Mouse (Mus musculus): ENCODE data around the gene Brd7. TPM values are rescaled to one million over a fixed set of nuclear protein-coding genes. Genes with fewer than 3 reads are reported as not detected.
A peak's percentile ranks its signal among the peaks of the same experiment; 100 is the strongest.

Gene Brd7
- total RNA-seq, 2 experiments from 2014 or later, result 61.0 to 65.3 TPM

DNA sequence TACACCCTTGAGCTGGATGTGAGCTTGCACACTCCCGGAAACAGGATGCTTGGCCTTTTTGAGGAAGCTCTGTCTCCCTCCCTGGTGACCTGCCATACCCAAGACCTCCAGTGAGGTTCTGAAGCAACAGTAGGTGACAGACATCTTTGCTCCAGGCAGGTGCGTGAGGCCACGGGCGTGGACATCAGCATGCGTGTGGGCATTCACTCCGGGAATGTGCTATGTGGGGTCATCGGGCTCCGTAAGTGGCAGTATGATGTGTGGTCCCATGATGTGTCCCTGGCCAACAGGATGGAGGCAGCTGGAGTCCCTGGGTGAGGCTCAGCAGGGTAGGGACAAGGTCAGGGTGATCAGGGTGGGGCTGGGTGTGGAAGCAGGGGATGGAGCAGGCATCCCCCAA is 46.7 kb downstream of the Brd7 start:
- no peak for DNase-seq
- intact Hi-C loops (cut with DNase I), result no loop called here

- no peak for DNase-seq
- intact Hi-C loops (cut with DNase I), result loop anchor here (5.0 kb wide), 1 partner anchor 37 kb away; no protein-coding TSS in a partner anchor
Measured at GRCm38 (mm10) chr8:88313991-88314390, 48.0 kb downstream of the Brd7 start.

- peak; percentile 75 to 82 for DNase-seq
- intact Hi-C loops (cut with DNase I), result loop anchor here (5.0 kb wide), 1 partner anchor 36 kb away; no protein-coding TSS in a partner anchor
Measured at GRCm38 (mm10) chr8:88312966-88313365, 49.0 kb downstream of the Brd7 start.

DNA sequence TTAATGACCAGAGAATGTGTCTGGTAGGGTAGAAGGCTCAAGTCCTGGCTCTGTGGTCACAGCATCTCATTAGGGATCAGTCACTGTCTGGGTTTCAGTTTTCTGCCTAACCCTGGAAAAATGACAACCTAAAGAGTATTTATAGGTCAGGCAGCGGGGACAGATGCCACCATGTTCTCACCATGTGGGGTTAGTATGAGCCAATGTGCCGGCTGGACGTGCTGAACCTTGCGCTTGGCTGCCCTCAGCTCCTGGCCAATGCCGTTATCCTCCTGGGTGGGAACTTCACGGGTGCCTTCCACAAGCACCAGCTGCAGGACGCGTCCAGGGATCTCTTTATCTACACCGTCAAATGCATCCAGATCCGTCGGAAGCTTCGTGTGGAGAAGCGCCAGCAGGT is 51.7 kb downstream of the Brd7 start:
- intact Hi-C loops (cut with DNase I), result loop anchor here (5.0 kb wide), 1 partner anchor 33 kb away; no protein-coding TSS in a partner anchor

DNA sequence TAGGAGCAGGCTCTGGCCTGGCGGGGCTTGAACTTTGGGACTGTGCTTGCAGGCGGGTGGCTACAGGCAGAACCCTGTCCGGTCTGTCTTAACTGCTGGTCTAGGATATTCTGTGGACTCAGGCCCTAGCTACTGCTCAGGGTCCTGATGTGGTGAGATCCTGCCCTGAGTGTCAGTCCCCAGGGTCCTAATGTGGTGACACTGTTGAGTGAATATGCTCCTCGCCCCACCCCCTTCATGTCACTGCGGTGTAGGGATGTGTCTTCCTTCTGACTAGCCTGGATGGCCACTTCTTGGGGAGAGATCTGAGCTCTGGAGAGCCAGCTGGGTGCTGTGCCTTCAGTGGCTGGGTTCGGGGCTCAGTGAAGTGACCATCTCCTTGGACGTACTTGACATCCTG is 52.1 kb downstream of the Brd7 start:
- intact Hi-C loops (cut with DNase I), result loop anchor here (5.0 kb wide), 1 partner anchor 33 kb away; no protein-coding TSS in a partner anchor
- no peak for DNase-seq

More for the DNA sequence above, 51.7 kb downstream of the Brd7 start:
- DNase-seq, result no peak

DNA sequence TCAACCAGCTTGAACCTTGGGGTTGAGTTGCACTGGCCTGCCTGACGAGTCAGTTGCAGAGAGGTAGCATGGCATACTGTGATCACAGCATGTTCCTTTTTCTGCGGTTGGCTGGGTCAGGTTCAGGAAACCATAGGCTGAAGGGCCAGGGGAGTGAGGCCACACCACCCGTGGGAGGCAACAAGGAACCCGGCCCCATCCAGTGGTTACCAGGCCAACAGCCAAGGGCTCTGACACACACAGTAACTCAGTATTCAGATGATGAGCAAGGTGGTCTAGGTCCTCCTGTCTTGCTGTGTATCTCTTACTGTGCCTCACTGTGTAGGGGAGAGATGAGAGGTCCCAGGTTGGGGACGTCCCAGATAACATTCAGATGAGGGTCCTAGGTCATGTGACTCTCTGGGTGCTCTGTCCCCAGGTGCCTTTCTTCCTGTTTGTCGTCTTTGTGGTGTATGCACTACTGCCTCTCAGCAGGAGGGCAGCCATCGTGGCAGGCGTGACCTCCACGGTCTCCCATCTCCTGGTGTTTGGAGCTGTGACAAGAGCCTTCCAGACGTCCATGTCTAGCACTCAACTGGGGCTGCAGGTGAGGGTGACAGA is 52.6 kb downstream of the Brd7 start:
- DNase-seq, result peak in 1 of 2 experiments; percentile 3
- intact Hi-C loops (cut with DNase I), result no loop called here

GRCm38 (mm10) chr8:88307736-88308135 is 54.3 kb downstream of the Brd7 start:
- DNase-seq, result no peak
- intact Hi-C loops (cut with DNase I), result no loop called here

DNA sequence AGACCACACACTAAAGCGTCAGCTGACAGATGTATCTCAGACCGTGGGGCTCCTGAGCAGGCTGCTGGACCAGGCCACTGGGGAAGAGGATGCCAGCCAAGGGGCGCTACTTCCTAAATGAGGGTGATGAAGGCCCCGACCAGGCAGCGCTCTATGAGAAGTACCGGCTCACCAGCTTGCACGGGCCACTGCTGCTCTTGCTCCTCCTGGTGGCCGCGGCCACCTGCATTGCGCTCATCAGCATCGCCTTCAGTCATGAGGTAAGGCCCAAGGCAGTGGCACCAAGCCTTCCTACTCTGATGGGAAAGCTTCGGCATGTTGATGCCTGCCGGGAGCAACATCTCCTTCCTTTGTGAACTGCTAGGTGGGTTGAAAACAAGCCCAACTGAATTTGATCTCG is 55.5 kb downstream of the Brd7 start:
- intact Hi-C loops (cut with DNase I), result no loop called here

GRCm38 (mm10) chr8:88305814-88306213 is 56.2 kb downstream of the Brd7 start:
- peak in 1 of 2 experiments; percentile 1 for DNase-seq
- intact Hi-C loops (cut with DNase I), result no loop called here

More for the DNA sequence above, 55.5 kb downstream of the Brd7 start:
- peak in 1 of 2 experiments; percentile 12 for DNase-seq

DNA sequence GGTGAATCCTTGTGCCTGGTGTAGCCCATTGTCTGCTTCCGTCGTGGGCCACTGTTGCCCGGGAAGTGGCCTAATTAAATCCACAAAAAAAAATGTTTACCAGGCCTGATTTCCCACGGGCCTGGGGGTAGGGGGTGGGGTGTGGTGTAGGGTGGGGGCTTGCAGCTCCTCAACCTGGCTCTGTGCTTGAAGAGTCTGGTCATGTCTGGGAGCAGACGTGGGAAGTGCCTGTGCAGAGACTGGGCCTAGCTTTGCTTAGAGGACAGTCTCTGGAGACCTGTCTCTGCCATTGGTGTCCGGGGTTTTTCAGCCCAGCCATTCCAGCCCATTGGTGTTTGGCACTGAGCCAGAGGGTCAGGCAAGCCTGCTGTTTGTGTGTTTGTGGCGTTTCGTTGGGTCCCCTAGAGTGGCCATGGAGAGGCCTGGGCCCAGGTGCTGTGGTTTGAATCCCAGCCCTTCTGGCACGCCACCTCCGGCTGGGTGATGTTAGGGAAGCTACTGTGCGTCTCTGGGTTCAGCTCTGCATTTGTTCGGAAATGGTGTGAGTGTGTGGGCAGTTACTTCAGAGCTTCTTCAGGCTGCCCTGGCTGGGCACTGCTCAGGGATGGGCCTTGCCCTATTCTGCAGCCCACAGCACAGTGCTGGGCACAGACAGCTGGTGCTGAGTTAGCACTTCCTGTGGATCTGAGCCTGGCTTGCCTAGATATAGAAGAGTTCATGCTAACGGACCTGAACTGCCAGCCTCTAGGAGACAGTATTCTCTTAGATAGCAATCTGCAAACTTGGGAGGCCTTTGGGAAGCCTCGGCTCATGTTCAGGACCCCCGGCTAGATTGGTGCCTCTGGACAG is 60.2 kb downstream of the Brd7 start:
- intact Hi-C loops (cut with DNase I), result no loop called here
- DNase-seq, result no peak

- DNase-seq, result no peak
- intact Hi-C loops (cut with DNase I), result no loop called here
Measured at GRCm38 (mm10) chr8:88299907-88300603, 61.9 kb downstream of the Brd7 start.

DNA sequence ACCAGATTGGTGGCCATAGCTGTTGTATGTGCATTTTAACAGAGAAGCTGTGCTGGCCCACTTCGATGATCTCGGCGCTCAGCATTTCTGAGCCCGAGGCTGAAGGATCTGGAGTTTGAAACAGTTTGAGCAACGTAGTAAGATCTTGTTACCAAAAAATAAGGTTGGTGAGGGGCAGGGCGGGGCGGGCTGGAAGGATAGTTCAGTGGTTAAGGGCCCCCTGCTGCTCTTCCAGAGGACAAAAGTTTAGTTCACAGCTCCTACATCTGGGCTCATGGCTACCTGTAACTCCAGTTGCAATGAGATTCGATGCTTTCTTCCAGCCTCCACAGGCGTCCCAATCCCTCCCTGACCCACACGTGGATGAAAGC is 63.3 kb downstream of the Brd7 start:
- no peak for DNase-seq
- intact Hi-C loops (cut with DNase I), result no loop called here

DNA sequence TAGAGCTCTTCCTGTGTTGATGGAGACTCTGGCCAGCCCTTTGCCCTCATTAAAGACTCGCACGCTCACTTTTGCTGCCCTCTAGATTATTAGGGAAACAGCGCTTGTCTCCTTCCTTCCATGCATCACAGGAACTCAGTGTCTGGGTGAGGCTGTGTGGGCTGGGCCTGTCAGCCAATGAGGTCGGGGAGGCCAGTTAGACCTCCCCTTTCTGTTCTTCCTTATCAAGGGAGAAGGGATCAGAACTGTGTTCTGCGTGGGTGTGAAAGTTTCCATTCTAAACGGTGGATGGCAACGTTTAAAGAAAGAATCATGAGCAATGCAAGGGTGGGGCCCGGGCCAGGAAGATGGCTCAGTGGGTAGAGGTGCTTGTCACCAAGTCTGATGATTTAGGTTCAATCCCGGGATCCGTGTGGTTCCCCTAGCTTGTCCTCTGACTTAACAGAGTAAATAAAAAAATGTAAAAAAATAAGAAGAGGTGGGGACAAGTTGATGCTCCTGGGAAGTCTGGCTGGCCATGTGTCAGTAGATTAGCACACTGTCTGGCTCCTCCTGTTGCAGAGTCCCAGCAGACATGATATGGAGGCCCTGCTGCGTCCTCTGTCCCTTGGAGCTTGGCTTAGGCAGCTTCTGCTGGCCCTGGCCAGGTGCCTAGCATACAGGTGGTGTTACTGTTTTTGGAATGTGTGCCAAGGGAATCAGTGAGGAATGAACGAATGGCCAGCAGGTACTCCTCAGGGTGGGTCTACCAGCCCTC is 63.8 kb downstream of the Brd7 start:
- intact Hi-C loops (cut with DNase I), result no loop called here

DNA sequence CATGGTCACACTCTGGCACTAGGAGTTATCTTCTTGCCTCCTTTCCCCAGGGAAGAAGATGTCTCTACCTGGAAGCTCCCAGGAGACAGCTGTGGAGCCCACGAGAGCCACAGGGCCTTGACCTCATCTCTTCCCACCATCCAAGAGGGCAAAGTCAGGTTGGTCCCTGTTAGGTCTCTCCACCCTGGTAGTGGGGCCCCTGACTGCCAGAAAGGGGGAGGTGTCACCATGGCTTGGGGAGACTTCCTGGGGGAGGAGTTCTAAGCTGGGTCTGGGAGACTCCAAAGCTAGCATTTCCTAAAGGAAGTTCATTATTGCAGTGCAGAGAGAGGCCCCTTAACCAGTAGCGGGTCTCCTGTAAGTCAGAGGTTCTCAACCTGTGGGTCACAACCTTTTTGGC is 67.0 kb downstream of the Brd7 start:
- intact Hi-C loops (cut with DNase I), result no loop called here
- DNase-seq, result no peak

More for the DNA sequence above, 63.8 kb downstream of the Brd7 start:
- DNase-seq, result no peak

- intact Hi-C loops (cut with DNase I), result no loop called here
- DNase-seq, result no peak
Measured at GRCm38 (mm10) chr8:88293590-88294356, 68.2 kb downstream of the Brd7 start.

DNA sequence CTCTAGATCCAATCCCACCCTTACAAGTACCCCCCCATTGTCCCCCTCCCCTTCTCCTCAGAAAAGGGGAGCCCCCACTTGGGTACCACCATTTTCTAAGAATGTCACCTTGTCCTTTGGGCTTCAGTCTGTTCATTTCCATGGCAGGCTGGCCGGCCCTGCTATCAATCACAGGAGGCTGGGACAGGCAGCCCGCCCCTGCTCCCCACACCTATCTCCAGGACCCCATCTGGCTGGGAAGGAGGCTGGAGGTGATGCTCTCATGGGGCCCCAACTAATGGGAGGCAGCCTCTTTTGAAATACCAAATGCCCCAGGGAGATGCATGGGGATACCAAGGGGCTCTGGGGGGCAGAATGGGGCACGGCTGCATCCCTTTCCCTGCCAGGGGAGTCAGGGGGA is 69.1 kb downstream of the Brd7 start:
- DNase-seq, result no peak
- intact Hi-C loops (cut with DNase I), result no loop called here

DNA sequence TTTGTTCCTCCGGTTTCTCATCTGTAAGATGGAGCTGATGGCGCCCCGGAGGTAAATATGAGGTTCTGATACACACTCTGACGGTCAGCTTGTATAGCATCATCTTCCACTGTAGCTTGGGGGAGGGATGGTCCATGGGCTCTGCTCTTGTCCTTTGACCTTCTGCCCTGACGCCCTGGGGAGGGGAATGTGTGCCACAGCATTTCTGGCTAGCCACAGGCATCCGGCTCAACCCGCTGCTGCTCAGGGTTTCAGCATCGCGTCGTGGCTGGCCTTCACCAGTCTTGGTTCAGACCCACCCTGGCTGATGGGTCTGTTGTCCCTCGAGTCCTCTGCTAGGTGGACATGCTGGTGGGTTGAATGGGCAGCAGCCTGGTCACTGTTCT is 70.7 kb downstream of the Brd7 start:
- no peak for DNase-seq
- intact Hi-C loops (cut with DNase I), result no loop called here

- no peak for DNase-seq
- intact Hi-C loops (cut with DNase I), result no loop called here
Measured at GRCm38 (mm10) chr8:88290326-88291304, 71.4 kb downstream of the Brd7 start.

GRCm38 (mm10) chr8:88289901-88290300 is 72.1 kb downstream of the Brd7 start:
- intact Hi-C loops (cut with DNase I), result no loop called here
- no peak for DNase-seq
